Mouse (Mus musculus) right cerebral cortex, postnatal 25 days (tissue): ENCODE measurements around the gene Vps11.
"Not testable (repeated sequence)": the region's sequence is repeated elsewhere in the genome, so short reads cannot be mapped to it uniquely, and the experiment has no call there.

Experiments
- DNase-seq: peaks from one replicate; pipeline ENCODE4 v3.0.0; 2022

Gene Vps11

GRCm38 (mm10) chr9:44361190-44361917, at the start of gene Vps11:
Vps11 (minus strand) TSS chr9:44361670.
- DNase-seq: peak; percentile 91

GRCm38 (mm10) chr9:44410647-44411336, 49.3 kb upstream of the Vps11 start:
- DNase-seq: no peak

GRCm38 (mm10) chr9:44408693-44409092, 47.2 kb upstream of the Vps11 start:
- not testable (repeated sequence) for DNase-seq

GRCm38 (mm10) chr9:44407752-44408097, 46.3 kb upstream of the Vps11 start:
- no peak for DNase-seq

GRCm38 (mm10) chr9:44406906-44407751, 45.7 kb upstream of the Vps11 start, which contains the start of the genes Rps25 and Trappc4:
Rps25 (plus strand) TSS chr9:44407139.
Trappc4 (minus strand) TSS chr9:44407600.
- peak; percentile 91 for DNase-seq

GRCm38 (mm10) chr9:44405011-44405410, 43.5 kb upstream of the Vps11 start:
- DNase-seq: no peak

GRCm38 (mm10) chr9:44401081-44401480, 39.6 kb upstream of the Vps11 start:
- DNase-seq: no peak

GRCm38 (mm10) chr9:44399795-44400114, 38.3 kb upstream of the Vps11 start:
- no peak for DNase-seq

GRCm38 (mm10) chr9:44399114-44399794, 37.8 kb upstream of the Vps11 start:
- DNase-seq: no peak

- DNase-seq: no peak
Observed at GRCm38 (mm10) chr9:44398551-44398950, 37.1 kb upstream of the Vps11 start.

- no peak for DNase-seq
Observed at GRCm38 (mm10) chr9:44398087-44398486, 36.6 kb upstream of the Vps11 start.

- DNase-seq: peak; percentile 93
Observed at GRCm38 (mm10) chr9:44396684-44397411, 35.4 kb upstream of the Vps11 start, which contains the start of gene Slc37a4. Slc37a4 (plus strand) TSS chr9:44396852.

- DNase-seq: peak; percentile 33
Observed at GRCm38 (mm10) chr9:44391466-44391865, 30.0 kb upstream of the Vps11 start.

GRCm38 (mm10) chr9:44389273-44389672, 27.8 kb upstream of the Vps11 start:
- no peak for DNase-seq

GRCm38 (mm10) chr9:44387221-44387620, 25.8 kb upstream of the Vps11 start:
- no peak for DNase-seq

GRCm38 (mm10) chr9:44384596-44384995, 23.1 kb upstream of the Vps11 start:
- DNase-seq: no peak

GRCm38 (mm10) chr9:44379862-44380261, 18.4 kb upstream of the Vps11 start:
- DNase-seq: no peak

- DNase-seq: peak; percentile 99
Observed at GRCm38 (mm10) chr9:44379054-44379834, 17.8 kb upstream of the Vps11 start, which contains the start of gene Hyou1. Hyou1 (plus strand) TSS chr9:44379490.

GRCm38 (mm10) chr9:44378153-44378730, 16.8 kb upstream of the Vps11 start:
- DNase-seq: no peak

- DNase-seq: not testable (repeated sequence)
Observed at GRCm38 (mm10) chr9:44377335-44377734, 15.9 kb upstream of the Vps11 start.

GRCm38 (mm10) chr9:44376141-44376540, 14.7 kb upstream of the Vps11 start:
- DNase-seq: no peak
